Mouse (Mus musculus) mouse embryonic stem cell (cell line): ENCODE measurements around the gene Adamtsl3.

Experiments
- in situ Hi-C, 2 experiments: fragments of 300-500 bp; cut with MboI; formaldehyde crosslinking; loops; 1 replicate in 1 of 2; 3 replicates in 1 of 2; pipeline ENCODE4 v1.14.3; 2019 to 2020; ENCODE audit warnings: low sequenced_read_pairs in 2 of 2, low pct_unique_long_range_greater_than_20kb in 1 of 2, mixed read lengths in 1 of 2; ENCODE audit not compliant: unreplicated experiment in 1 of 2

Adamtsl3 gene

GRCm38 (mm10) chr7:82478861-82479755 is 143.6 kb downstream of the Adamtsl3 start:
- in situ Hi-C loops = no loop called here

- in situ Hi-C loops = no loop called here
These were observed 147.9 kb downstream of the Adamtsl3 start for GRCm38 (mm10) chr7:82483426-82483825.

- in situ Hi-C loops = no loop called here
These were observed 149.3 kb downstream of the Adamtsl3 start for GRCm38 (mm10) chr7:82484834-82485233.

- in situ Hi-C loops = no loop called here
These were observed 150.0 kb downstream of the Adamtsl3 start for GRCm38 (mm10) chr7:82485344-82485954.

- in situ Hi-C loops = no loop called here
These were observed 155.5 kb downstream of the Adamtsl3 start for GRCm38 (mm10) chr7:82491018-82491417.

- in situ Hi-C loops = no loop called here
These were observed 157.4 kb downstream of the Adamtsl3 start for GRCm38 (mm10) chr7:82492881-82493280.

- in situ Hi-C loops = no loop called here
These were observed 158.7 kb downstream of the Adamtsl3 start for GRCm38 (mm10) chr7:82494220-82494619.

- in situ Hi-C loops = no loop called here
These were observed 161.6 kb downstream of the Adamtsl3 start for GRCm38 (mm10) chr7:82497064-82497463.

- in situ Hi-C loops = no loop called here
These were observed 165.8 kb downstream of the Adamtsl3 start for GRCm38 (mm10) chr7:82501306-82501705.

GRCm38 (mm10) chr7:82502511-82502910 is 167.0 kb downstream of the Adamtsl3 start:
- in situ Hi-C loops = no loop called here

GRCm38 (mm10) chr7:82504101-82504500 is 168.6 kb downstream of the Adamtsl3 start:
- in situ Hi-C loops = no loop called here

- in situ Hi-C loops = no loop called here
These were observed 195.1 kb downstream of the Adamtsl3 start for GRCm38 (mm10) chr7:82530583-82530982.

GRCm38 (mm10) chr7:82531376-82531775 is 195.9 kb downstream of the Adamtsl3 start:
- in situ Hi-C loops = no loop called here

GRCm38 (mm10) chr7:82533188-82533587 is 197.7 kb downstream of the Adamtsl3 start:
- in situ Hi-C loops = no loop called here

GRCm38 (mm10) chr7:82533747-82534504 is 198.4 kb downstream of the Adamtsl3 start:
- in situ Hi-C loops = no loop called here

GRCm38 (mm10) chr7:82544390-82544919 is 209.0 kb downstream of the Adamtsl3 start:
- in situ Hi-C loops = no loop called here

- in situ Hi-C loops = no loop called here
These were observed 216.5 kb downstream of the Adamtsl3 start for GRCm38 (mm10) chr7:82552005-82552404.

GRCm38 (mm10) chr7:82555803-82556202 is 220.3 kb downstream of the Adamtsl3 start:
- in situ Hi-C loops = no loop called here

- in situ Hi-C loops = no loop called here
These were observed 220.9 kb downstream of the Adamtsl3 start for GRCm38 (mm10) chr7:82556417-82556816.
